Mouse (Mus musculus): ENCODE results near the gene Kcnh1. TPM values are rescaled to one million over a fixed set of nuclear protein-coding genes. Genes with fewer than 3 reads are reported as not detected.

Gene Kcnh1
- total and polyA plus RNA-seq, 3 experiments = not detected

DNA sequence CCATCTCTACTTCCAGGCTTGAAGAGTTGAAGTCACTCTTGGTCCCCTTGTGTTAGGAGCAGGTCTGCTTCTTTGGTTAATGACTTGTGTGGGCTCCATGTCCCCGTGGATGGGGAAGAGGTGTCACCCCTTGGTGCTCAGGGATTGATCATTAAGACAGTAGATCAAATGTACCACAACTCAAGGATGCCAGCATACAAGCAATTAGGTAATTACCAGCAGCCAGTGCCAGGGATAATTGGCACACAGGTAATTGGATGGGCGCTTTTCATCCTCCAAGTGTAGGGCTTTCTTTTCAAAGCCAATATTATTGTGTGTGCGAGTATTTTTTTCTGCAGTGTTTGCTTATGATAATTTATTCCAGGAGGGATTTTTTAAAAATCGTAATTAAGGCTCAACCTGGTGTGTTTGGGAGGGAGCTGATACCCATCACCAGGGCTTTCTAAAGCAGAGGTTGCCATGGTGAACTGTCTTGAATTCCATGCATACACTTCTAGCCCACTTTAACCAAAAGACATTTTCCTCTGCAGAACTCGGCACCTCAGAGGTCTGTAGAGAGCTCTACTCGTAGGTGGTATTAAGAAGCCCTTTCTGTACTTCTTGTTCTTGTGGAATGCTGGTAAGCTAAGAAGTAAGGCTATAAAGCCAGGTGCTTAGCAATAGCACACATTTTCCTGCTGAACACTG, 248.7 kb downstream of the Kcnh1 start:
- in situ Hi-C loops (cut with MboI; ENCODE audit: low pct_ligation_motif_present, low pct_unique_long_range_greater_than_20kb, low sequenced_read_pairs) (no loop called here), dilution Hi-C loops (cut with MboI; ENCODE audit: extremely low pct_ligation_motif_present, extremely low pct_unique_long_range_greater_than_20kb, low sequenced_read_pairs) (no loop called here)
- Histone ChIP-seq H3K79me2 (replicated peaks; ENCODE audit: control insufficient read depth, extremely low read depth, insufficient read depth, poor library complexity, severe bottlenecking) (no peaks in the 10 kb centered on the region), H3K27ac (ENCODE audit: insufficient read depth, low read depth) (no peak overlapping the region), H3K4me2 (ENCODE audit: insufficient read depth, low read depth, poor library complexity, severe bottlenecking) (no peak overlapping the region), H3K4me3 (replicated peaks in 1 of 3; ENCODE audit: low read depth in 2 of 3, low read length in 2 of 3, poor library complexity in 1 of 3) (no peak overlapping the region), H3K27me3 (replicated peaks) (peaks cover 94% of the 10 kb centered on the region), H3K4me1 (ENCODE audit: control insufficient read depth in 1 of 2, insufficient read depth in 2 of 2) (no peaks in the 10 kb centered on the region), H3K36me3 (replicated peaks in 1 of 2; ENCODE audit: control insufficient read depth in 1 of 2, insufficient read depth in 1 of 2, low read length in 1 of 2) (no peaks in the 10 kb centered on the region), H3K9ac (ENCODE audit: insufficient read depth, low read depth) (no peak overlapping the region), H3K9me3 (replicated peaks; ENCODE audit: low read length) (no peaks in the 10 kb centered on the region)
- no peak for DNase-seq (ENCODE audit: extremely low read depth)
- no peak for TF ChIP-seq ZKSCAN1 (IDR thresholded peaks at IDR 0.05; ENCODE audit: borderline replicate concordance, low read depth, low read length)
- no peak for TF ChIP-seq TBP (conservative IDR thresholded peaks at IDR 0.05; ENCODE audit: low read depth, low read length)
- no peak for TF ChIP-seq POLR2A (IDR thresholded peaks at IDR 0.05; ENCODE audit: low read depth, low read length)
- TF ChIP-seq SIN3A (IDR thresholded peaks at IDR 0.05; ENCODE audit: low read length) = no peak
- TF ChIP-seq HCFC1 (IDR thresholded peaks at IDR 0.05; ENCODE audit: low read depth, low read length) = no peak
- TF ChIP-seq UBTF (IDR thresholded peaks at IDR 0.05; ENCODE audit: low read depth, low read length) = no peak
- TF ChIP-seq RAD21 (IDR thresholded peaks at IDR 0.05; ENCODE audit: low read depth, low read length) = no peak
- TF ChIP-seq GABPA (IDR thresholded peaks at IDR 0.05; ENCODE audit: insufficient replicate concordance, low read depth, low read length) = no peak
- TF ChIP-seq ZC3H11A (IDR thresholded peaks at IDR 0.05; ENCODE audit: low read depth, low read length) = no peak
- TF ChIP-seq ETS1 (conservative IDR thresholded peaks at IDR 0.05; ENCODE audit: low read depth, low read length) = no peak
- no peak for TF ChIP-seq RCOR1 (conservative IDR thresholded peaks at IDR 0.05; ENCODE audit: low read depth, low read length)
- no peak for TF ChIP-seq USF2 (conservative IDR thresholded peaks at IDR 0.05; ENCODE audit: low read depth, low read length)

DNA sequence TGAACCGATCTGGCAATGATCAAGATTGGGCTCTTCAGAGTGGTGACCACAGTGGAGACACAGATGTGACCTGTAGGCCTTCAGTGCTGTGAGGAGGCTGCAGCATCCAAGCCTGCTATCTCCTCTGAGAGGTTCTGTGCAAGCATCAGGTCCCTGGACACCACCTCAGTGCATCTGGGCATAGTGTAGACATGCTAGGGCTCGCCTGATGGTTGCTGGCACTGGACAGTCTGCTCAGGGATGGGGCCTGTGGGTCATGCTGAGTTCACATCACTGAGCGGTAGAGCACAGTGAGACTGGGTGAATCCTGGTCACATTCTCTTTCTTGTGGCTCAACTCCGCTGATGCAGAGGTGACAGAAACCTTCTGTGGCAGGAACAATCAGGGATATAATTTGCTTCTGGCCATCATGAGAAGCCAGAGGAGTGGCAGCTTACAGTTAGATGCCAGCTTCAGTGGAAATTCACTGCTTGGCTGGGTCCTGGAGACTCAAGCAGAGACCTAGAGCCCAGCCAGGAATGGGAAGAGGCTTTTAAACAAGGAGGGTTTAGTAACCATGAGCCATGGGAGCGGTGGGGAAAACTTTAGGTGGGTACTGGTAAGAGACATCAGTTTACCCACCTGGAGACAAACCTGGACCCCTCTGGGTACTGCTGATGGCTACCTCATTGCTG, 252.3 kb downstream of the Kcnh1 start:
- Histone ChIP-seq H3K27me3 (replicated peaks) (peaks cover 89% of the 10 kb centered on the region), H3K4me1 (ENCODE audit: control insufficient read depth in 1 of 2, insufficient read depth in 2 of 2) (no peaks in the 10 kb centered on the region), H3K4me3 (replicated peaks in 1 of 3; ENCODE audit: low read depth in 2 of 3, low read length in 2 of 3, poor library complexity in 1 of 3) (no peak overlapping the region), H3K9me3 (replicated peaks; ENCODE audit: low read length) (no peaks in the 10 kb centered on the region), H3K79me2 (replicated peaks; ENCODE audit: control insufficient read depth, extremely low read depth, insufficient read depth, poor library complexity, severe bottlenecking) (no peaks in the 10 kb centered on the region), H3K9ac (ENCODE audit: insufficient read depth, low read depth) (no peak overlapping the region), H3K27ac (ENCODE audit: insufficient read depth, low read depth) (no peak overlapping the region), H3K36me3 (replicated peaks in 1 of 2; ENCODE audit: control insufficient read depth in 1 of 2, insufficient read depth in 1 of 2, low read length in 1 of 2) (no peaks in the 10 kb centered on the region), H3K4me2 (ENCODE audit: insufficient read depth, low read depth, poor library complexity, severe bottlenecking) (no peak overlapping the region)
- no peak for TF ChIP-seq ZNF384 (IDR thresholded peaks at IDR 0.05; ENCODE audit: low read depth, low read length)
- TF ChIP-seq RCOR1 (conservative IDR thresholded peaks at IDR 0.05; ENCODE audit: low read depth, low read length) = no peak
- TF ChIP-seq POLR2AphosphoS2 (IDR thresholded peaks at IDR 0.05; ENCODE audit: low read depth, low read length) = no peak
- no peak for TF ChIP-seq KAT2A (IDR thresholded peaks at IDR 0.05; ENCODE audit: insufficient replicate concordance, low read length)
- TF ChIP-seq ELF1 (IDR thresholded peaks at IDR 0.05; ENCODE audit: low read depth, low read length) = no peak
- TF ChIP-seq ZMIZ1 (IDR thresholded peaks at IDR 0.05; ENCODE audit: low read depth, low read length) = no peak
- no peak for TF ChIP-seq ZKSCAN1 (IDR thresholded peaks at IDR 0.05; ENCODE audit: borderline replicate concordance, low read depth, low read length)
- no peak for TF ChIP-seq MAZ (IDR thresholded peaks at IDR 0.05; ENCODE audit: low read depth, low read length)
- no peak for TF ChIP-seq JUND (conservative IDR thresholded peaks at IDR 0.05; ENCODE audit: low read depth, low read length)
- TF ChIP-seq NRF1 (IDR thresholded peaks at IDR 0.05; ENCODE audit: low read depth, low read length) = no peak
- no peak for TF ChIP-seq SIN3A (IDR thresholded peaks at IDR 0.05; ENCODE audit: low read length)
- no peak for TF ChIP-seq CTCF (conservative IDR thresholded peaks at IDR 0.05 in 1 of 2, IDR thresholded peaks at IDR 0.05 in 1 of 2; ENCODE audit: low read depth in 2 of 2, low read length in 2 of 2)
- TF ChIP-seq UBTF (IDR thresholded peaks at IDR 0.05; ENCODE audit: low read depth, low read length) = no peak
- no peak for TF ChIP-seq USF2 (conservative IDR thresholded peaks at IDR 0.05; ENCODE audit: low read depth, low read length)
- no peak for TF ChIP-seq MYC (IDR thresholded peaks at IDR 0.05; ENCODE audit: low read depth, low read length)
- TF ChIP-seq CHD2 (IDR thresholded peaks at IDR 0.05; ENCODE audit: low read length) = no peak
- no peak for DNase-seq (ENCODE audit: extremely low read depth)
- in situ Hi-C loops (cut with MboI; ENCODE audit: low pct_ligation_motif_present, low pct_unique_long_range_greater_than_20kb, low sequenced_read_pairs) = no loop called here
- dilution Hi-C loops (cut with MboI; ENCODE audit: extremely low pct_ligation_motif_present, extremely low pct_unique_long_range_greater_than_20kb, low sequenced_read_pairs) = no loop called here

Data from CH12.LX (cell line).